Mouse (Mus musculus): Measurements from ENCODE around the gene Hsf4. TPM values are rescaled to one million over a fixed set of nuclear protein-coding genes. Genes with fewer than 3 reads are reported as not detected.

Gene Hsf4
- polyA plus RNA-seq (2015; fragmentation: Nextera tagmentation; extraction: Ambion mirVana) = not detected in 2 replicates

DNA sequence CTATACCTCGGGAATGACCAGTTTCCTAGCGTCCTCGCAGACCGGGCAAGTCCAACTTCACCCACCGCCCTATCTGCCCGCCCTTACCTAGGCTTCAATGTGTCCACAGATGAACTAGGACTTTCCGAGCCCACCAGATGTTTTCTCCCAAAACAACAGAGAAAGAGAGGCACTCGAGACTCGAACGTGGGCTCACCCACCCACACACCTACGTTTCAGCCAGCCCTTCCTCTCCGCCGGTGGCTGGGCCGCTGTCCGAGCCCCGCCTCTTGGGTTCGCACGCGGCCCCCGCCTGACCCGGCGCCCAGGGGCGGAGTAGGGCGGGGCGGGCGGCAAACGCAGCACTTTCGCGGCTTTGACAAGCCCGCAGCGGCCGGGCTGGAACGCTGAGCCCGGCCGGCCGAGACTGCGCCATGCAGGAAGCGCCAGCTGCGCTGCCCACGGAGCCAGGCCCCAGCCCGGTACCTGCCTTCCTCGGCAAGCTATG is at the start of gene Hsf4:
Hsf4 (plus strand) TSS at position 341 of the 487 bp plus-strand sequence.
- Histone ChIP-seq H3K4me1 (ENCODE audit: insufficient read depth) (peaks cover 26% of the 10 kb centered on the region), H3K36me3 (replicated peaks; ENCODE audit: insufficient read depth, low read length) (no peaks in the 10 kb centered on the region), H3K27me3 (ENCODE audit: insufficient read depth, low read length) (peaks cover 71% of the 10 kb centered on the region), H3K4me3 (ENCODE audit: low read depth, low read length) (peak within 1 kb of the TSS; percentile 42), H3K9ac (replicated peaks) (peak within 1 kb of the TSS; percentile 30; the same call in 1 of the 2 replicates), H3K9me3 (ENCODE audit: low read length) (no peaks in the 10 kb centered on the region), H3K27ac (ENCODE audit: low read depth) (no peak within 1 kb of the TSS), H3K4me2 (ENCODE audit: low read depth, low read length) (peak within 1 kb of the TSS; percentile 76)
- peak; percentile 49 for DNase-seq
- ATAC-seq = peak; percentile 58
- WGBS (ENCODE audit: insufficient replicate concordance) = 1% methylated on average over 40 of the region's 42 CpGs
- TF ChIP-seq EP300 (IDR thresholded peaks at IDR 0.05; ENCODE audit: low read depth) = no peak
- TF ChIP-seq CTCF (IDR thresholded peaks at IDR 0.05; ENCODE audit: low read depth) = no peak

DNA sequence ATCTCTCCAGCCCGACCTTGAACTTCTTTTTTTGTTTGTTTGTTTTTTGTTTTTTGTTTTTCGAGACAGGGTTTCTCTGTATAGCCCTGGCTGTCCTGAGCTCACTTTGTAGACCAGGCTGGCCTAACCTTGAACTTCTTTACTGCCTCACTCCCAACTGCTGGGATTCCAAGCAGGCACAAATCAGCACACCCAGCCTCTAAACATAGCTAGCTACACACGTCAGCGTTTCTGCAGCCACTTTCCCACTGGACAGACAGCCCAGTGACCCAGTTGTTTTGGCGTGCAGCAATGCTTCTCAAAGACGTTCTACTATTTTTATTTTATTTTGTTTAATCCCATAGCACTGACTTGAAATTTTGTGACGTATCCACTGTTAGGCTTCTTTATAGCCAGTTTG is 45.8 kb upstream of the Hsf4 start:
- Histone ChIP-seq H3K9ac (replicated peaks) (no peak overlapping the region; the same call in 1 of the 2 replicates), H3K27me3 (ENCODE audit: insufficient read depth, low read length) (no peaks in the 10 kb centered on the region), H3K27ac (ENCODE audit: low read depth) (no peak overlapping the region; the same call in 1 of the 2 replicates), H3K4me1 (ENCODE audit: insufficient read depth) (peaks cover 13% of the 10 kb centered on the region), H3K4me3 (ENCODE audit: low read depth, low read length) (no peak overlapping the region), H3K36me3 (replicated peaks; ENCODE audit: insufficient read depth, low read length) (no peaks in the 10 kb centered on the region; the same call in 1 of the 2 replicates), H3K9me3 (ENCODE audit: low read length) (no peaks in the 10 kb centered on the region), H3K4me2 (ENCODE audit: low read depth, low read length) (no peak overlapping the region)
- WGBS (ENCODE audit: insufficient replicate concordance) = 78% methylated on average over 7 of the region's 7 CpGs
- no peak for ATAC-seq
- DNase-seq = no peak
- no peak for TF ChIP-seq CTCF (IDR thresholded peaks at IDR 0.05; ENCODE audit: low read depth)
- no peak for TF ChIP-seq EP300 (IDR thresholded peaks at IDR 0.05; ENCODE audit: low read depth)

DNA sequence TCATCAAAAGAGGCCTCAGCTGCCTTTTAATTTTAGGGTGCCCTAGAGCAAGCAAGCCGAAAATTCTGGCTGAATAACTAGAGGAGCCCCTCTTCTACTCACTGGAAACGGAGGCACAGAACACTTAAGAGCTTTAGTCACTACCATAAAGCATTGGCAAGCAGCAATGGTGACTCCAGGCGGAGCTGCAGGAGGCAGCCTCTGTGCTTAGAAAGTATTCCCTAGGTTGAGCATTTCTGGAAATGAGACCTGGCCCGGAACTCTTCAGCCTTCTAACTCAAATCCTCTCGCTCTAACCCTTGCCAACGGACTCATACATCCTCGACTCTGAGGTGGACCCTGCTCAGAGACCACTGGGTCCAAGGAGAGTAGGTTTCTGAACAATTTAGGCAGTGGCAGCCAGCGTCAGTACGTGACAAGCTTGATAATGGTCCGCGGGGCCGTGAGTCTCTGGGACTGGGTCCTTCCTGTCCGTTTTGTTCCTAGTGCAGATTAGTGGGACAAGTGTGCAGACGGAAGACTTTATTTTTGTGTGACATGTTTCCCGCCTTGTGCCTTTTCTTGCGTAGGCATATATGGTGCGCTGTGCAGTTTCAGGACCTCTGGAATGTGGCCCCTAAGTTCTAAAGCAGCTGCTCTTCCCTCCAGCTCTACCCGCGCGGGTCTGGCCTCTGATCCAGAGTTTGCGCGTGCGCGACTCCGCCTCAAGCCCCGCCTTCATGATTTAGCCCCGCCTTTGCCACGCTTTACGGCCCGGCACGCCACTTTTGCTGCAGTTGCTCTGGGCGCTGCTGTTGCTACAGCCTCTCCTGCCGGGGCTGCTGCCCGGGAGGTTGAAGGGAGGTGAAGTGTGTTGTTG is 45.0 kb upstream of the Hsf4 start, which contains the start of gene D230025D16Rik:
D230025D16Rik (plus strand) TSS at position 733 of the 859 bp plus-strand sequence.
- peak; percentile 98 for DNase-seq
- no peaks in the 10 kb centered on the region for H3K27me3 ChIP-seq (ENCODE audit: insufficient read depth, low read length)
- WGBS (ENCODE audit: insufficient replicate concordance) = 4% methylated on average over 34 of the region's 34 CpGs

DNA sequence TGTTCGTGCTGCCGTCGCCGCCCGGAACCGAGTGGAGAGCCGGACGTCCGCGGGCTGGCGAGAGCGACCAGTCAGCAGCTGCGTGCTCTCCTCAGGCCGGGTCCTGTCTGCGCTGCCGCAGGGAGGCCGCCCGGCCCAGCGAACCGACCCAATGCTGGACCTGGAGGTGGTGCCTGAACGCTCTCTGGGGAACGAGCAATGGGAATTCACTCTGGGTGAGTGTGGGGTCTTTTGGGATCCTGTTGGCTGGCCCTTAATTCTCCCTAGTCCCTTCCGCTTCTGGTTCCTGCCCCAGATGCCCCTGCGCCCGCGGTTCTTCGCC is 44.4 kb upstream of the Hsf4 start:
- Histone ChIP-seq H3K9me3 (ENCODE audit: low read length) (no peaks in the 10 kb centered on the region), H3K4me1 (ENCODE audit: insufficient read depth) (peaks cover 16% of the 10 kb centered on the region), H3K4me2 (ENCODE audit: low read depth, low read length) (peak overlapping the region; percentile 78), H3K4me3 (ENCODE audit: low read depth, low read length) (peak overlapping the region; percentile 83), H3K9ac (replicated peaks) (peak overlapping the region; percentile 87), H3K27ac (ENCODE audit: low read depth) (peak overlapping the region; percentile 99), H3K36me3 (replicated peaks; ENCODE audit: insufficient read depth, low read length) (no peaks in the 10 kb centered on the region; the same call in 1 of the 2 replicates), H3K27me3 (ENCODE audit: insufficient read depth, low read length) (no peaks in the 10 kb centered on the region)
- TF ChIP-seq EP300 (IDR thresholded peaks at IDR 0.05; ENCODE audit: low read depth) = no peak
- no peak for TF ChIP-seq CTCF (IDR thresholded peaks at IDR 0.05; ENCODE audit: low read depth)
- ATAC-seq (no peak), DNase-seq (no peak)
- WGBS (ENCODE audit: insufficient replicate concordance) = under 1% methylated on average over 27 of the region's 27 CpGs

More for the DNA sequence above, 45.0 kb upstream of the Hsf4 start, which contains the start of gene D230025D16Rik:
- TF ChIP-seq CTCF (IDR thresholded peaks at IDR 0.05; ENCODE audit: low read depth) (no peak), EP300 (IDR thresholded peaks at IDR 0.05; ENCODE audit: low read depth) (no peak)
- H3K4me3 ChIP-seq (ENCODE audit: low read depth, low read length) = peak within 1 kb of the TSS; percentile 83
- peak within 1 kb of the TSS; percentile 99 for H3K27ac ChIP-seq (ENCODE audit: low read depth)
- no peaks in the 10 kb centered on the region for H3K9me3 ChIP-seq (ENCODE audit: low read length)
- peaks cover 16% of the 10 kb centered on the region for H3K4me1 ChIP-seq (ENCODE audit: insufficient read depth)
- ATAC-seq = peak; percentile 89
- H3K9ac ChIP-seq (replicated peaks) = peak within 1 kb of the TSS; percentile 87
- H3K4me2 ChIP-seq (ENCODE audit: low read depth, low read length) = peak within 1 kb of the TSS; percentile 94
- H3K36me3 ChIP-seq (replicated peaks; ENCODE audit: insufficient read depth, low read length) = no peaks in the 10 kb centered on the region; the same call in 1 of the 2 replicates

DNA sequence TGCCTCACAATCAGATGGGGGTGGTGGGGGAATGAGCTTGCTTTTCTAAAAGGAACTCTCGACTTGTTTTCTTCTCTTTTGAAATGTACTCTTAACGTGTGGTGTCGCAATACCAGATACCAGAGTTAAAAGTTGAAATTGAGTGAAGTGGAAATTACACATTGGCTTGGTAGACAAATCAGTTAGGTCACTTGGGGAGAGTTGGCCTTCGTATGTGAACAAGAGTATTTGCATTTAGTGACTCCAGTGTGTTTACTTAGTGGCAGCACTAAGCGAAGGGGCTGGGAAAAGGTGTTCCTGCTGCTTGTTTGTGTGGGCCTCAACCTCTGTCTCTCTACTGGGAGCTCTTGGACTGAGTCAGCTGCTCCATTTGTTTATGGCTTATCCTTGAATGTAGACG is 43.7 kb upstream of the Hsf4 start:
- H3K9me3 ChIP-seq (ENCODE audit: low read length) = no peaks in the 10 kb centered on the region
- peak overlapping the region; percentile 99 for H3K27ac ChIP-seq (ENCODE audit: low read depth)
- ATAC-seq = peak; percentile 62
- no peaks in the 10 kb centered on the region; the same call in 1 of the 2 replicates for H3K36me3 ChIP-seq (replicated peaks; ENCODE audit: insufficient read depth, low read length)
- no peaks in the 10 kb centered on the region for H3K27me3 ChIP-seq (ENCODE audit: insufficient read depth, low read length)
- no peak; the same call in 1 of the 2 replicates for TF ChIP-seq EP300 (IDR thresholded peaks at IDR 0.05; ENCODE audit: low read depth)
- TF ChIP-seq CTCF (IDR thresholded peaks at IDR 0.05; ENCODE audit: low read depth) = no peak
- peak overlapping the region; percentile 87 for H3K9ac ChIP-seq (replicated peaks)
- peak; percentile 38 for DNase-seq
- H3K4me1 ChIP-seq (ENCODE audit: insufficient read depth) = peaks cover 16% of the 10 kb centered on the region
- H3K4me3 ChIP-seq (ENCODE audit: low read depth, low read length) = peak overlapping the region; percentile 83
- WGBS (ENCODE audit: insufficient replicate concordance) = 10% methylated on average over 6 of the region's 6 CpGs
- peak overlapping the region; percentile 78 for H3K4me2 ChIP-seq (ENCODE audit: low read depth, low read length)
